Mouse (Mus musculus) olfactory bulb, adult 2 months (tissue): ENCODE results near the gene Car2.

Experiments
- CTCF ChIP-seq: fragments of 200-500 bp; IDR thresholded peaks from 2 replicates; pipeline ENCODE4 v1.5.1; 2012; ENCODE audit warnings: low read depth, mild to moderate bottlenecking, low read length, moderate library complexity; ENCODE audit not compliant: insufficient read depth
- POLR2A ChIP-seq: fragments of 200-500 bp; IDR thresholded peaks from 2 replicates; pipeline ENCODE4 v1.6.1; 2012; ENCODE audit warnings: mild to moderate bottlenecking, low read depth, low read length, moderate library complexity; ENCODE audit not compliant: insufficient read depth

DNA sequence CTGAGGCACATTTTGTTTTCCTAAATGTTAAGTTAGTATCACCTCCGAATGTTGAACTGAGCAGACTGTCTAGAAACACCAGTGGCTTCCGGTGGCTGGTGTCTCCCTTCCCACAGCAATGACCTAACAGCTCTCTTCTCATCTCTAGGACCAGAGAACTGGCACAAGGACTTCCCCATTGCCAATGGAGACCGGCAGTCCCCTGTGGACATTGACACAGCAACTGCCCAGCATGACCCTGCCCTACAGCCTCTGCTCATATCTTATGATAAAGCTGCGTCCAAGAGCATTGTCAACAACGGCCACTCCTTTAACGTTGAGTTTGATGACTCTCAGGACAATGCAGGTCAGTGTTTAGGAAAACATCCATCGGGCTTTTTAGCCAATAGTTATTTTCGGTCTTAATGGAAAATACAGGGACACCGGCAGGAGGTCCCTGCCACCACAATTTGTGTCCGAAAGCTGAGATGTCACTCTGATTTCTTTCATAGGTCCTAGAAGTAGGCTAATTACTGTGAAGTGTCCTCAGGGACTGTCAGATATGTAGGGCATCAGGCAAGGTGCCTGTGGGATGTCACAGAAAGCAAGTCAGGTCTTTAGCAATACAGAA lies 1.7 kb downstream of the Car2 start:
- TF ChIP-seq POLR2A (no peak), CTCF (no peak)
